Mouse (Mus musculus): ENCODE data around the gene Epha2. TPM values are rescaled to one million over a fixed set of nuclear protein-coding genes. Genes with fewer than 3 reads are reported as not detected.

Gene Epha2
- polyA plus RNA-seq, 1 experiment from 2014 or later = 0.58 TPM

DNA sequence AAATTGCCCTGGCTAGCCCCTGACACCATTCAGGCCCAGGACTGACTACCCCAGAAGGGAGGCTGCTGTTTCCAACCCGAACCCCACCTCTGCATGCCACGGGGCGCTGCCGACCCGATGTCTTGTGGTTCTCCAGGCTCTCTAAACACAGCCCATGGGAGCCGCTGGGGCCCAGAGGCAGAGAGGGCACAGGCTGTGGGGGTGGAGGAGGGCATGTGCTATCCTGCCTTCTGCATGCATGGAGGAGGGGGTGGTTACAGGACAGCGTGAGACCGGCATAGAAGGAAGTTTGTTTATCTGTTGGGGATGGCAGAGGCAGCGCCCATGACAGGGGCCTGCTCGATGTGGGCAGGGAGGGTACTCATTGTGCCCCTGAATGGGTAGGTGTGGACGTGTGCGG is 49.0 kb downstream of the Epha2 start:
- Histone ChIP-seq H3K27me3 (replicated peaks; ENCODE audit: control insufficient read depth, insufficient read depth, low read length) (no peaks in the 10 kb centered on the region), H3K36me3 (ENCODE audit: control insufficient read depth, insufficient read depth, low read length) (no peaks in the 10 kb centered on the region), H3K27ac (ENCODE audit: low read depth, low read length) (no peak overlapping the region), H3K4me2 (ENCODE audit: low read length) (no peak overlapping the region), H3K4me1 (ENCODE audit: control insufficient read depth, insufficient read depth, low read length) (no peaks in the 10 kb centered on the region), H3K9ac (ENCODE audit: low read length) (no peak overlapping the region), H3K4me3 (ENCODE audit: low read depth, low read length) (no peak overlapping the region), H3K9me3 (replicated peaks; ENCODE audit: control insufficient read depth, low read length) (no peaks in the 10 kb centered on the region)
- DNase-seq (ENCODE audit: low spot score) (no peak), ATAC-seq (no peak)
- 88% methylated on average over 12 of the region's 12 CpGs for WGBS

DNA sequence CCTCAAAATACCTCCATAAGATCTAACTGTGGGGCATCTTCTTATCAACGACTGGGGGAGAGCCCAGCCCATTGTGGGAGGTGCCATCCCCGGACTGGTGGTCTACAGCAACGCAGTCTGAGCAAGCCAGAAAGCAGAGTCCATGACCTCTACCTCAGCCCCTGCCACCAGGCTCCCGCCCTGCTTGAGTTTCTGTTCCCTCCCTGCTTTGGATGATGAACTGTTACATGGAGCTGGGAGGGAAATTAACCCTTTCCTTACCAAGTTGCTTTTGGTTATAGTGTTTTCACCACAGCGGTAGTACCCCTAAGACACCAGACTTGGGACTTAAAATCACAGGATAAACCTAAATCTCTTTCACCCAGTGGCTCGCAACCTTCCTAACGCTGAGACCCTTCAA is 50.9 kb downstream of the Epha2 start:
- Histone ChIP-seq H3K4me3 (ENCODE audit: low read depth, low read length) (no peak overlapping the region), H3K4me1 (ENCODE audit: control insufficient read depth, insufficient read depth, low read length) (no peaks in the 10 kb centered on the region), H3K27me3 (replicated peaks; ENCODE audit: control insufficient read depth, insufficient read depth, low read length) (no peaks in the 10 kb centered on the region), H3K27ac (ENCODE audit: low read depth, low read length) (no peak overlapping the region), H3K9ac (ENCODE audit: low read length) (no peak overlapping the region), H3K9me3 (replicated peaks; ENCODE audit: control insufficient read depth, low read length) (no peaks in the 10 kb centered on the region), H3K36me3 (ENCODE audit: control insufficient read depth, insufficient read depth, low read length) (no peaks in the 10 kb centered on the region), H3K4me2 (ENCODE audit: low read length) (no peak overlapping the region)
- WGBS = 71% methylated on average over 7 of the region's 7 CpGs
- DNase-seq (ENCODE audit: low spot score) (no peak), ATAC-seq (no peak)

DNA sequence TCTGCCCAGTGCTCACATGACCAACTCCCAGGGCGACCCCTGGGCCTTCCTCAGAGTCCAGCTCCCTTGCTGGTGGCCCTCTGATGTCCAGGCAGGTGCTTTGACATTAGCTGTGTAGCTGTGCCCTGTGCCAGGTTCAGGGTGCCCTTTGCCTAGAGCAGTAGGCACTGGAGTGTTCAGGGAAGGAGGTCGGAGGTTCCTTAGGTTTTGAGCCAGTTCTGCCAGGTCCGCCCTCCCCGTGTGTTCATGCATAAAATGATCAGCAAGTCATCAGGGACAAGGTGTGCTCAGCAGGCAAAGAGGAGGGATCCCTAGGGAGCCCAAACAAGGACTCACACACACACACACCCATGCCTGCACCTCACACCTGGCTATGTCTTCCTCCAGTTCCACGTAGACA is 51.9 kb downstream of the Epha2 start:
- no peak overlapping the region for H3K27ac ChIP-seq (ENCODE audit: low read depth, low read length)
- ATAC-seq (no peak), DNase-seq (ENCODE audit: low spot score) (no peak)
- H3K27me3 ChIP-seq (replicated peaks; ENCODE audit: control insufficient read depth, insufficient read depth, low read length) = no peaks in the 10 kb centered on the region
- H3K9ac ChIP-seq (ENCODE audit: low read length) = no peak overlapping the region
- no peaks in the 10 kb centered on the region for H3K36me3 ChIP-seq (ENCODE audit: control insufficient read depth, insufficient read depth, low read length)
- no peaks in the 10 kb centered on the region for H3K9me3 ChIP-seq (replicated peaks; ENCODE audit: control insufficient read depth, low read length)
- WGBS = 73% methylated on average over 5 of the region's 5 CpGs
- H3K4me3 ChIP-seq (ENCODE audit: low read depth, low read length) = no peak overlapping the region
- no peaks in the 10 kb centered on the region for H3K4me1 ChIP-seq (ENCODE audit: control insufficient read depth, insufficient read depth, low read length)
- no peak overlapping the region for H3K4me2 ChIP-seq (ENCODE audit: low read length)

DNA sequence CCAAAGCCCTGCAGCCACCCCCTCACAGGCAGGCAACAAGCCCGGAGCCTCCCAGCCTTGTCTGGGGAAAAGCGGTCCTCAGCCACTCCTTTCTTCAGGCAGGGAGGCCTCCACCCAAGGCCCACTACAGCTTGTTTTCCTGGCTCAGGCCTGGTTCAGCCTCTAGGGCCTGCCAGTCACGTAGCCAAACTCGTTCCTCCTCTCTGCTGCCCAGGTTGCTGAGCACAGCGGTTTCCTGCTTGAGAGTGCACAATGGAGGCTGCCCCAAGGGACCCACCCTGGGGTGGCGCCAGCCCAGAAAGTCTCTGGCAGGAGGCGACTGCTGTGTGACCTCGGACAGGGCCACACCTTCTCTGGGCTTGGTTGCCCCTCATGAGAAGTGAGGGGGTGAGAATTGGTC is 52.8 kb downstream of the Epha2 start:
- 70% methylated on average over 8 of the region's 8 CpGs for WGBS
- Histone ChIP-seq H3K27me3 (replicated peaks; ENCODE audit: control insufficient read depth, insufficient read depth, low read length) (no peaks in the 10 kb centered on the region), H3K27ac (ENCODE audit: low read depth, low read length) (no peak overlapping the region)

DNA sequence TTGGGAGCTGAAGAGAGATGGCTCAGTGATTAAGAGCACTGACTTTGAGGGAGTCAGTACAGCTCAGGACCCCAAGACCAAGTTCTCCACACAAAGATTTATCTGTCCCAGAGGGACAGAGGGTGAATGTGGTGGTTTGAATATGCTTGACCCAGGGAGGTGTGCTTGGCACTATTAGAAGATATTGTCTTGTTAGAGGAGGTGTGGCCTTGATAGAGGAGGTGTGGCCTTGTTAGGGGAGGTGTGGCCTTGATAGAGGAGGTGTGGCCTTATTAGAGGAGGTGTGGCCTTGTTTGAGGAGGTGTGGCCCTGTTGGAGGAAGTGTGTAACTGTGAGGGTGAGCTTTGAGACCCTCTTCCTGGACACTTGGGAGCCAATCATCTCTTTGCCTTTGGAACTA is 56.8 kb downstream of the Epha2 start:
- no peak overlapping the region for H3K4me2 ChIP-seq (ENCODE audit: low read length)
- H3K9ac ChIP-seq (ENCODE audit: low read length) = no peak overlapping the region
- H3K4me1 ChIP-seq (ENCODE audit: control insufficient read depth, insufficient read depth, low read length) = peaks cover 6% of the 10 kb centered on the region; the same call in 1 of the 2 replicates
- no peak overlapping the region for H3K27ac ChIP-seq (ENCODE audit: low read depth, low read length)
- no peaks in the 10 kb centered on the region for H3K27me3 ChIP-seq (replicated peaks; ENCODE audit: control insufficient read depth, insufficient read depth, low read length)
- H3K9me3 ChIP-seq (replicated peaks; ENCODE audit: control insufficient read depth, low read length) = no peaks in the 10 kb centered on the region
- H3K36me3 ChIP-seq (ENCODE audit: control insufficient read depth, insufficient read depth, low read length) = no peaks in the 10 kb centered on the region
- H3K4me3 ChIP-seq (ENCODE audit: low read depth, low read length) = no peak overlapping the region
- no peak for DNase-seq (ENCODE audit: low spot score)
- no peak for ATAC-seq

More for the DNA sequence above, 52.8 kb downstream of the Epha2 start:
- no peak for DNase-seq (ENCODE audit: low spot score)
- no peak for ATAC-seq
- no peak overlapping the region for H3K4me3 ChIP-seq (ENCODE audit: low read depth, low read length)
- no peaks in the 10 kb centered on the region for H3K4me1 ChIP-seq (ENCODE audit: control insufficient read depth, insufficient read depth, low read length)
- H3K9me3 ChIP-seq (replicated peaks; ENCODE audit: control insufficient read depth, low read length) = no peaks in the 10 kb centered on the region
- no peak overlapping the region for H3K9ac ChIP-seq (ENCODE audit: low read length)
- H3K36me3 ChIP-seq (ENCODE audit: control insufficient read depth, insufficient read depth, low read length) = no peaks in the 10 kb centered on the region
- H3K4me2 ChIP-seq (ENCODE audit: low read length) = no peak overlapping the region

DNA sequence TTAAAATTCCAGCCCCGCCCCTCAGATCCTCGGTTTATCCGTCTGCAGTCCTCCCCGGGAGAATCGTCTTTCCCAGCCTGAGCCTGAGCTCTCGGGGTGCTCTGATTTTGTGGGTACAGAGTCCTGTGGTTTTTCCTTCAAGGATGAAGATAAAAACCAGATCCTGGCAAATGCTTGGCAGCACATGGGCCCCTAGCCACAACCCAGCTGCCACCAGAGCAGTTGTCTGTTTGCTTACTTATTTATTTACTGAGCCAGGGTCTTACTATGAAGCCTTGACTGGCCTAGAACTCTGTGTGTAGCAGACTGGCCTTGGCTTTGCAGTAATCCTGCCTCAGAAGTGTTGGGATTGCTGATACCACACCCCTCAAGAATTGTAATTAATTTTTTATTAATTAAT is 58.2 kb downstream of the Epha2 start:
- no peak overlapping the region for H3K9ac ChIP-seq (ENCODE audit: low read length)
- 86% methylated on average over 6 of the region's 6 CpGs for WGBS

DNA sequence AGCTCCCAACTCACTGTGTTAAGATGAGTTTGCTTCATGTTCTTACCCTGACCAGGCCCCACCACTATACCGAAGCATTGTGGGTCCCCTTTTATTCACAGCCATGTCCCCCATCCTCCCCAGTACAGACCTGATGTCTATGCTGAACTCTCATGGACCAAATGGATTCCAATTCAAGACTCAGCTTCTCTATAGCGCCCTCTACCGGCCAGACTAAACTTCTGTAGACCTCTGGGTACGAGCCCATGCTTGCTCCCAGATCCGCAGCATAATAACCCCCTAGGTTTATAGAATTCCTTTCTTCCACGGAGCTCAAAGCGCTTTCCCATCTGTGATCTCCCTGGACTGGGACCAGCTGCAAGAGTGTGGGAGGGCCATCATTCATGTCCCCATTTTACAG is 59.8 kb downstream of the Epha2 start:
- H3K4me1 ChIP-seq (ENCODE audit: control insufficient read depth, insufficient read depth, low read length) = peaks cover 6% of the 10 kb centered on the region; the same call in 1 of the 2 replicates
- no peak for ATAC-seq
- peak; percentile 53 for DNase-seq (ENCODE audit: low spot score)
- H3K9ac ChIP-seq (ENCODE audit: low read length) = no peak overlapping the region
- H3K27me3 ChIP-seq (replicated peaks; ENCODE audit: control insufficient read depth, insufficient read depth, low read length) = no peaks in the 10 kb centered on the region; the same call in 1 of the 2 replicates
- 24% methylated on average over 7 of the region's 7 CpGs for WGBS
- H3K4me2 ChIP-seq (ENCODE audit: low read length) = no peak overlapping the region
- H3K27ac ChIP-seq (ENCODE audit: low read depth, low read length) = no peak overlapping the region
- no peaks in the 10 kb centered on the region for H3K9me3 ChIP-seq (replicated peaks; ENCODE audit: control insufficient read depth, low read length)
- H3K36me3 ChIP-seq (ENCODE audit: control insufficient read depth, insufficient read depth, low read length) = no peaks in the 10 kb centered on the region
- no peak overlapping the region for H3K4me3 ChIP-seq (ENCODE audit: low read depth, low read length)

More for the DNA sequence above, 58.2 kb downstream of the Epha2 start:
- Histone ChIP-seq H3K4me3 (ENCODE audit: low read depth, low read length) (no peak overlapping the region), H3K9me3 (replicated peaks; ENCODE audit: control insufficient read depth, low read length) (no peaks in the 10 kb centered on the region), H3K4me1 (ENCODE audit: control insufficient read depth, insufficient read depth, low read length) (peaks cover 6% of the 10 kb centered on the region; the same call in 1 of the 2 replicates), H3K27ac (ENCODE audit: low read depth, low read length) (no peak overlapping the region), H3K27me3 (replicated peaks; ENCODE audit: control insufficient read depth, insufficient read depth, low read length) (no peaks in the 10 kb centered on the region), H3K4me2 (ENCODE audit: low read length) (no peak overlapping the region), H3K36me3 (ENCODE audit: control insufficient read depth, insufficient read depth, low read length) (no peaks in the 10 kb centered on the region)
- DNase-seq (ENCODE audit: low spot score) (no peak), ATAC-seq (no peak)

DNA sequence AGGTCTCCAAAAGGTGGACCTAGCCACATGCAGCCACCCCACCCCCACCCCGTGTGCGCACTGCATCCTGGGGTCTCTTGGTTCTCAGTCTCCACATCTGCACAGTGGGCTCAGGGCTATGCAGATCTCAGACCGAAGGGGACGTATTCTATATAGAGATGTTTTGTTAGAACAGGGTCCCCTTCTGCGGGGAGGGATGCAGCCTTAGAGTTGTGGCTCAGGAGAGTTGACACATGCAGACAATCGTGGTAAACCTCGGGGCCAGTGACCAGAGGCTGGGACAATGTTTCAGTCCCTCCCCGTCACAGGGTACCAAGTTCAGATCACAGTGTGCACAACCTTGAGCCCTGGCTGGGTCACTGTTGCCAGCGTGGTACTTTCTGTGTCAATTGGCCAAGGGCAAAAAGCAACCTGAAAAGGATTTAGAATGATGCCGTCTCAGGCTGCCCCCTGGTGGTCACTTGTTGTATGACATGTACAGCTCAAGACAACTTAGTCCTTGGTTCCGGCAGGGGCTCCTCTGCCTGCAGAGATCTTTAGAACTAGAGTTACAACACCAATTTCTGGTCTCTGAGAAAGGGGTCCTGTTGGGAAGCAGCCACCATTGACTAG is 62.0 kb downstream of the Epha2 start:
- Histone ChIP-seq H3K4me2 (ENCODE audit: low read length) (no peak overlapping the region), H3K9me3 (replicated peaks; ENCODE audit: control insufficient read depth, low read length) (no peaks in the 10 kb centered on the region), H3K36me3 (ENCODE audit: control insufficient read depth, insufficient read depth, low read length) (no peaks in the 10 kb centered on the region), H3K27ac (ENCODE audit: low read depth, low read length) (no peak overlapping the region), H3K9ac (ENCODE audit: low read length) (no peak overlapping the region), H3K4me1 (ENCODE audit: control insufficient read depth, insufficient read depth, low read length) (peaks cover 6% of the 10 kb centered on the region; the same call in 1 of the 2 replicates), H3K27me3 (replicated peaks; ENCODE audit: control insufficient read depth, insufficient read depth, low read length) (peaks cover 11% of the 10 kb centered on the region), H3K4me3 (ENCODE audit: low read depth, low read length) (no peak overlapping the region)
- ATAC-seq (peak; percentile 49; the same call in 1 of the 2 replicates), DNase-seq (ENCODE audit: low spot score) (peak; percentile 89)
- WGBS = 28% methylated on average over 11 of the region's 11 CpGs

DNA sequence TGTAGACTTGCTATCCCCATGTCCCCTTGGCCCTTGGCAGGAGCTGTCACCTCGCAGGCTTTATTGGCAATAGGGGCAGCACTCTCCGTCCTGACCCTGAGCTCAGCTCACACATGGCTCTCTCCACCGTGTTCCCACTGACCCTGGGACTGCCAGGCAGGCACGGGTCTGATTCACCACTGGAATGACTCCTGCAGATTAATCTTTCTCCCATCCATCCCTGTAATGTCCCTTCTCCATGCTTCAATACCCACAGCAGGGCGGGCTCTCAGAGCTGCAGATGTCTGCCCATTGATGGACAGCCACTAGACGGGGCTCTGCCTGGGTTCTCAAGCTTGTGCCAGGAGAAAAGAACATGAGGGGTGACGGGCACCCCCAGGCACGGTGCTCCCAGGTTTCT is 64.1 kb downstream of the Epha2 start:
- ATAC-seq (no peak), DNase-seq (ENCODE audit: low spot score) (no peak)
- Histone ChIP-seq H3K4me1 (ENCODE audit: control insufficient read depth, insufficient read depth, low read length) (0 out of 2 replicates have a peak, but pooled peaks cover 2% of the 10 kb centered on the region), H3K9me3 (replicated peaks; ENCODE audit: control insufficient read depth, low read length) (no peaks in the 10 kb centered on the region), H3K36me3 (ENCODE audit: control insufficient read depth, insufficient read depth, low read length) (no peaks in the 10 kb centered on the region), H3K9ac (ENCODE audit: low read length) (no peak overlapping the region), H3K27me3 (replicated peaks; ENCODE audit: control insufficient read depth, insufficient read depth, low read length) (peaks cover 11% of the 10 kb centered on the region), H3K27ac (ENCODE audit: low read depth, low read length) (no peak overlapping the region), H3K4me2 (ENCODE audit: low read length) (no peak overlapping the region), H3K4me3 (ENCODE audit: low read depth, low read length) (no peak overlapping the region)
- WGBS = 70% methylated on average over 8 of the region's 8 CpGs

Measured in forebrain, embryonic 14.5 days (tissue).